Mouse (Mus musculus): ENCODE results near the gene Gm614. TPM values are rescaled to one million over a fixed set of nuclear protein-coding genes. Genes with fewer than 3 reads are reported as not detected.

The Gm614 gene
- polyA plus RNA-seq (2017; shearing (Covaris generic)): 5.1 TPM

GRCm38 (mm10) chrX:101263892-101264291, at the start of gene Gm614:
Gene Gm614 (minus strand): TSS chrX:101263992.

DNA sequence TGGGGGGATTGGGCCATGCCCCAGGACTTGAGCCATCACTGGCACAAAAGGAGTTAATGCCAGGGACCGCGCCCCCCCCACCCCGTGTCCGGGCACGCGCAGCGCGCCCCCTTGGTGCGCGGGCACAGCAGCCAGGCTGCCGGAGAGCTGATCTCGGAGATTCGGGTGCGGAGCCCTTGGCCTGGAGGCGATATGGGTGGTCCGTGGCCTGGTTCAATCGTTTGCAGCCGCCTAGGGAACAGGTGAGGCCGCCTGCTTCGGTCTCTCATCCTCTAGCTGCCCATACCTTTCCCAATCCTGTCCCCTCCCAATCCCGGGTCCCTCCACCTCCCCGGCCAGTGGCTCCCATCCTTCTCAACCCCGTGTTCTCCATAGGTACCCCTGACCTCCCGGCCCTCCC, 35.3 kb upstream of the Gm614 start, which contains the start of gene Nlgn3:
Gene Nlgn3 (plus strand): TSS at position 114 of the 400 bp plus-strand sequence.

DNA sequence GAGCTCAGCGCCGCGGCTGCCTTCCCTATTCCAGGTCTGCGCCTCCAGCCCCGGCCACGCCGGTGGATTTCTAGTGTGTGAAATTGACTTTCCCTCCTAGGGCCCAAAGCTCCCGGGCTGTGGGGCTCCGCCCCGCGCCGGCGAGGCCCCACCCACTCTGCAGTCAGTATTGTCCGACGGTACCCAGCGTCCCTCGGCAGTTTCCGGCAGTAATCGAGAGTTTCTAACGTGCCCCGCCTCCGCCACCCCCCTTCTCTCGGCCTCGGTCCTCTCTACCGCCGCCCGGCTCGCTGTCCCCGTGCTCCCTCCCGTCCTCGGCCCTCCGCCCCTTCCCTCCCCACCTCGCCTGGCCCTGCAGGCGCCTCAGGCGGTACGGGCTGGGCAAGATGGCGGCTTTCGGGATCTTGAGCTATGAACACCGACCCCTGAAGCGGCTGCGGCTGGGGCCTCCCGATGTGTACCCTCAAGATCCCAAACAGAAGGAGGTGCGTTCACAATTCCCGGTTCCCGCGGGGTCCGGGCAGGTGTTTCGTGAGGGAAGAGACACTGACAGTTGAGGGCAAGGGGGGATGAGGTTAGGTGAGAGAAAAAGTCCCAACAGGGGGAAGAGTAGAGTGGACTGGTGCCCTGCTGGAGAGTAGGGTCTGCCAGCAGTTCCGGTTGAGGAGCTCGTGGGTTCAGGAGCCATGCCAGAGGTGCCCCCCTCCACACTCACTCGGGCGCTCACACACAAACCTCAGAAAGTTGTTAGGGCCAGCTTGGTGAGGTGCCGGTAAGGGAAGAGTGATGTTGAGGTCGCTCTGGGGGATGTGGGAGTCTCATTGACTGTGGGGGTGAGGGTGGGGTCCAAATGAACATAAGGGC, 10.3 kb upstream of the Gm614 start, which contains the start of gene Med12:
Gene Med12 (plus strand): TSS at position 156 of the 864 bp plus-strand sequence.

DNA sequence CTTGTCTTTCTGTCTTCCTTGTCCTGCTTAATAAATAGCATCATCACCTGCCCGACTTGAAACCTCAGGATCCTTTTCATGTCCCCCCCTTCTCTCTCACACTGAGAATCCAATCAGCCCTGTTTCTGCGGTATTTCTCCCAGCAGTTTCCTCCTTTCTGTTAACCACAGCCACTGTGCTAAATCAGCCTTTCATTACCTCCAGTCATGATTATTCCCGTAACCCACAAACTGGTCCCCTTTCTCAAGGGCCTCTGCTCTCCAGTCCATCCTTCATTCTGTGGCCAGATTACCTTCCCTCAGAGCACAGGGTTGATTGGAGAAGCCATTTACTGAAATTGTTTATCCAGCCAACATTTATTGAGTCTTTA, 4.9 kb upstream of the Gm614 start, which contains the start of gene Gm20489:
Gene Gm20489 (minus strand): TSS at position 269 of the 370 bp plus-strand sequence.

DNA sequence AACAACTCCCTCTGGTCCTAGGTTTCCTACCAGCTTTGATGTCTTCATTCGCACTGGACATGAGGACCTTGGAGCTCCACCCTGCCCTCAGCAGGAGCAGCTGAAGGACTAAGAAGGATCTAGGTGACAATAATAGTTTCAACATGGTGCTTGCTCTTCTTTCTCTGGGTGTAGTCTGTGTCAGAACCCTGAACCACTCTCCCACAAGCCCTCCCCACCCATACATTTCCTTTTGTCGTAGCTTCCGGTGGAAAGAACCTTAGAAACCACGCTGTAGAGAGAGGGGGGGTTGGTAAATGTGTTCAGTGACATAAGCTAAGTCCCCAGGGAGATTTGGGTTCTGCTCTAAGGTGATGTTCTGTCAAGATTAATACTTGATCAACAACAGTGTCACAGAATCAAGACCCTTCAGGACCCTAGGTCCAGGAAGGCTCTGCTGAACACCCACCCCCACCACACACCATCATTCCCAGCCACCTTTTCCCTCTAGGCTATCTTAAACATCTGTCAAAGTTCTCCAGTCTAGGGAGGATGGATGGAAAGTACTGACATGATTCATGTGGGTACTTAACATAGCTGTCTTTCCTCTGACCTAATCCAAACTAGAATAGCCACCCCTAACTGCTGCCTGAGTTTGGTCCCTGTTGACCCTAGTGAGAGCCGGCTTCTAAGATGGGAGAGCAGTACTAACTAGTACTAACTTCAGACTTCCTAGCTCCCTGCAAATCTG, 4.4 kb upstream of the Gm614 start, which contains the start of gene Il2rg:
Gene Il2rg (minus strand): TSS at position 231 of the 730 bp plus-strand sequence.

DNA sequence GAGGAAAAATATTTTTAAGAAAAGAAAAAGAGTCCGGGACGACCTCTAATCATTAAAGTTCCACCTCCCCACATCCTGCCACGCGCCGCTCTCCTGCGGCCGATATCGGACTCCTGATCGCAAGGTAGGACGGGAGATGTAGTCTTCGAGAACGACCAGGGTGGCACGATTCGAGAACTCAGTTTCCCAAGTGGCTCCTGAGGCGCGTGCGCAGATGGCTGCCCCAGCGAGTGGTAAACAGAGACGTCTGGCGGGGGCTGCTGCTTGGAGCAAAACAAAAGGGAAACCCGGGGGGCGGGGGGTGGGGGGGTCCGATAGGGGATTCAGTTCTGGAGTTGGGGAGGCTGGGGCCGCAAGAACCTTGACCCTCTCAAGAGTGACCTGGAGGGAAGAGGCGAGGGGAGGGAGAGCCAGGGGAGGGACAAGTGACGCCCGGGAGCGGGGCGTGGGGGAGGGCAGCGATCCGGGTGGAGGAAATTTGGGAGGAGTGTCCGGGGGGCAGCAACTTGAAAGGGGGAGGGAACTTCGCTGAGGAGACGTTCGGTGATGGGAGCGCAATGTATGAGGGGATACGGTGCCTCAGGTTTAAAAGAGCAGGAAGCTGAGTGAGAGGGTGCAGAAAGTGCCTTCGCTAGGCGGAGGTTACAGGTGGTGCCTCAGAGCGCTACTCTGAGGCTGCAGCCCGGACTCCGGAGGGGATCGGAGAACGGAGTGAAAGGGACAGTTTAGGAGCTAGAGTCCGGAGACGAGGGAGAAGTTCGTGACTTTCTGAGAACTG, 9.7 kb downstream of the Gm614 start, which contains the start of gene Foxo4:
Gene Foxo4 (plus strand): TSS at position 577 of the 778 bp plus-strand sequence.

GRCm38 (mm10) chrX:101221834-101222795, 41.7 kb downstream of the Gm614 start, which contains the start of gene Snx12:
Gene Snx12 (minus strand): TSS chrX:101222563.

Other genes with a start within 250 kb of the Gm614 start
- 0.20 TPM for gene Tex11, start 204.3 kb downstream of the Gm614 start, polyA plus RNA-seq (2017; shearing (Covaris generic))
- gene Slc7a3, start 178.0 kb downstream of the Gm614 start, polyA plus RNA-seq (2017; shearing (Covaris generic)): 0.39 TPM
- gene Snx12, start 41.4 kb downstream of the Gm614 start, polyA plus RNA-seq (2017; shearing (Covaris generic)): 54.8 TPM
- 2.4 TPM for gene Foxo4, start 9.5 kb downstream of the Gm614 start, polyA plus RNA-seq (2017; shearing (Covaris generic))
- 1,467 TPM for gene Il2rg, start 4.3 kb upstream of the Gm614 start, polyA plus RNA-seq (2017; shearing (Covaris generic))
- 0.55 TPM for gene Gm20489, start 5.0 kb upstream of the Gm614 start, polyA plus RNA-seq (2017; shearing (Covaris generic))
- 78.0 TPM for gene Med12, start 10.0 kb upstream of the Gm614 start, polyA plus RNA-seq (2017; shearing (Covaris generic))
- gene Nlgn3, start 35.2 kb upstream of the Gm614 start, polyA plus RNA-seq (2017; shearing (Covaris generic)): 0.10 TPM
- gene Gjb1, start 112.4 kb upstream of the Gm614 start, polyA plus RNA-seq (2017; shearing (Covaris generic)): not detected
- gene Zmym3, start 156.9 kb upstream of the Gm614 start, polyA plus RNA-seq (2017; shearing (Covaris generic)): 18.4 TPM
- gene Nono, start 165.3 kb upstream of the Gm614 start, polyA plus RNA-seq (2017; shearing (Covaris generic)): 292 TPM
- gene Itgb1bp2, start 185.1 kb upstream of the Gm614 start, polyA plus RNA-seq (2017; shearing (Covaris generic)): 0.72 TPM

Measured in CD4-positive, CD25-positive, alpha-beta regulatory T cell (primary cell).